Mouse (Mus musculus) intestine, embryonic 14.5 days (tissue): ENCODE data around the gene Pcolce. TPM values are rescaled to one million over a fixed set of nuclear protein-coding genes. Genes with fewer than 3 reads are reported as not detected.
"Not testable (repeated sequence)": the region's sequence is repeated elsewhere in the genome, so short reads cannot be mapped to it uniquely, and the experiment has no call there.

ENCODE experiments used
- ATAC-seq: fragments of 200-750 bp; cut with Nextera tagmentation; replicated peaks from 2 replicates; pipeline ENCODE4 v1.8.0; 2017; ENCODE audit warnings: low read depth, moderate number of reproducible peaks, moderate TSS enrichment, moderate library complexity; ENCODE audit not compliant: low FRiP score, low TSS enrichment
- DNase-seq: peaks from one replicate; pipeline ENCODE4 v3.0.0-alpha.2; 2018; ENCODE audit warnings: low spot score
- H3K27ac ChIP-seq: fragments of 300-500 bp; sonication (generic); 2 replicates; pipeline ENCODE4 v1.5.1; 2014; ENCODE audit warnings: low read depth, mild to moderate bottlenecking, control low read depth
- H3K27me3 ChIP-seq: fragments of 300-500 bp; sonication (generic); replicated peaks from 2 replicates; pipeline ENCODE4 v1.6.1; 2014; ENCODE audit warnings: low read length, control low read depth; ENCODE audit not compliant: control insufficient read depth, insufficient read depth
- H3K36me3 ChIP-seq: fragments of 300-500 bp; sonication (generic); 2 replicates; pipeline ENCODE4 v1.6.1; 2014; ENCODE audit warnings: low read length, control low read depth; ENCODE audit not compliant: control insufficient read depth, insufficient read depth
- H3K4me1 ChIP-seq: fragments of 300-500 bp; sonication (generic); replicated peaks from 2 replicates; pipeline ENCODE4 v1.6.1; 2014; ENCODE audit warnings: low read length, control low read depth, mixed read lengths; ENCODE audit not compliant: control insufficient read depth, insufficient read depth
- H3K4me2 ChIP-seq: fragments of 300-500 bp; sonication (generic); 2 replicates; pipeline ENCODE4 v1.6.1; 2014; ENCODE audit warnings: low read length
- H3K4me3 ChIP-seq: fragments of 300-500 bp; sonication (generic); 2 replicates; pipeline ENCODE4 v1.5.1; 2014; ENCODE audit warnings: low read depth, low read length, control low read depth, mixed read lengths
- H3K9ac ChIP-seq: fragments of 300-500 bp; sonication (generic); 2 replicates; pipeline ENCODE4 v1.6.1; 2014; ENCODE audit warnings: mild to moderate bottlenecking, low read length
- H3K9me3 ChIP-seq: fragments of 300-500 bp; sonication (generic); 2 replicates; pipeline ENCODE4 v1.6.1; 2016; ENCODE audit warnings: low read length, control low read depth; ENCODE audit not compliant: control insufficient read depth
- WGBS: fragments of 180-500 bp; shearing (Covaris S2); extraction: QIAGEN DNeasy Blood & Tissue Kit; methylation state at CpG from one replicate; pipeline ENCODE4 v1.1.7; 2014; 5-methylcytosine and 5-hydroxymethylcytosine counted together
- polyA plus RNA-seq: library from polyadenylated mRNA; unstranded; fragments of >200 nt; fragmentation: Nextera tagmentation; extraction: Ambion mirVana; gene quantifications from 2 replicates; pipeline ENCODE4 v1.2.1, GENCODE M21; 2014

The Pcolce gene
- polyA plus RNA-seq, 1 experiment from 2014 or later = 112 TPM

DNA sequence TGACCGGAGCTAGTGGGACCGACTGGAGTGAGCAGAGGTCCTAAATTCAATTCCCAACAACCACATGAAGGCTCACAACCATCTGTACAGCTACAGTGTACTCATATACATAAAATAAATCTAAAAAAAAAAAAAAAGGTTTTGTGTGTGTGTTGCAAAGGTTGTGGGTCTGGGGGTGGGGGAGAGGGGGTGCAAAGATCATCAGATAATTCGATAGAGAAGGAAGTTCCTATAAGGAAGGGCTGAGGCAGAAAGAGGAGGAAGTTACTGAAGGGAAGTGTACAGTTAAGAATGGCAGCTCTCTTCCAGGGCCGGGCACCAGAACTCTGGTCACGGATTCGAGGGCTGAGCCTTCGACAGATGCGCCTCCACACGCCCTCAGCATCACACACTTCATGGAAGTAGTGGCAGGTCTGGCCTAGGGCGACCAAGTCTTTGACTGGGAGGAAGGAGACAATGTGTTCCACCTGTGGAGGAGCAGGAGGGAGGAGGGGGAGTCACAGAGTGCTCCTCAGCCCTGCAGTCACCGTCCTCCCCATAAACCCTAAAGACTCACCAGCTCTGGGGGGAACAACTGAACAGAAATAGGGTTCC is 10.4 kb upstream of the Pcolce start:
- Histone ChIP-seq H3K4me3 (no peak overlapping the region), H3K4me2 (no peak overlapping the region), H3K27me3 (no peaks in the 10 kb centered on the region), H3K9me3 (no peaks in the 10 kb centered on the region), H3K36me3 (no peaks in the 10 kb centered on the region), H3K27ac (no peak overlapping the region), H3K4me1 (peaks cover 8% of the 10 kb centered on the region), H3K9ac (no peak overlapping the region)
- 78% methylated on average over 11 of the region's 11 CpGs for WGBS
- ATAC-seq (no peak), DNase-seq (no peak)

DNA sequence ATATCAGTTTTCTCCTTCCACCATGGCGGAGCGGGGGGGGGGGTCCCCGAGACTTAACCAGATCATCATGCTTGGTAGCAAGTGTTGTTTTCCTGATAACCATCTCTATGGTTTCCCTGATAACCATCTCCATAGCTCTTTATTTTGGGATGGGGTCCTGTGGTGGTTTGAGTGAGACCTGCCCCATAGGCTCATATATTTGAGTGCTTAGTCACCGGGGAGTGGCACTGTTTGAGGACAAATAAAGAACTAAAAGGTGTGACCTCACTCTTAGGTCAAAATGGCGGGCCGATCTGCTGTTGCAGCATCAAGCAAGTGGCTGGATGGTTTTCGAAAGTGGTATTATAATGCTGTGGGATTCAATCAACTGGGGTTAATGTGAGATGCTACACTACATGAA is 1.8 kb upstream of the Pcolce start:
- Histone ChIP-seq H3K9me3 (no peaks in the 10 kb centered on the region), H3K4me1 (peaks cover 27% of the 10 kb centered on the region), H3K4me3 (no peak overlapping the region), H3K27ac (no peak overlapping the region), H3K9ac (no peak overlapping the region), H3K4me2 (no peak overlapping the region), H3K27me3 (no peaks in the 10 kb centered on the region), H3K36me3 (no peaks in the 10 kb centered on the region)
- 84% methylated on average over 7 of the region's 7 CpGs for WGBS
- no peak for DNase-seq
- no peak for ATAC-seq

DNA sequence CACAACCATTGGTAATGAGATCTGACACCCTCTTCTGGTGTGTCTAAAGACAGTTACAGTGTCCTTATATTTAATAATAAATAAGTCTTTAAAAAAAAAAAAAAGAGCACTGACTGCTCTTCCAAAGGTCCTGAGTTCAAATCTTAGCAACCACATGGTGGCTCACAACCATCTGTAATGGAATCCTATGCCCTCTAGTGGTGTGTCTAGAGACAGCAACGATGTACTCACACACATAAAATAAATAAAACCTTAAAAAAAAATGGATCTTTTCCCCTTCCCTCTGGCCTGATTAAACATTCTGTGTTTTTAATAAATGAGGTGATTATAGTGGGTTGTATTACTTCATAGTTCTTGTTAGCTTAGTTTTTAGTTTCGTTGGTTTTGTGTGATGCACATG is 1.3 kb upstream of the Pcolce start:
- H3K27ac ChIP-seq, H3K27me3 ChIP-seq, H3K9ac ChIP-seq, DNase-seq, H3K36me3 ChIP-seq, ATAC-seq, H3K9me3 ChIP-seq, H3K4me3 ChIP-seq, H3K4me2 ChIP-seq: not testable (repeated sequence)
- H3K4me1 ChIP-seq = peaks cover 30% of the 10 kb centered on the region
- WGBS = 92% methylated on average over 2 of the region's 2 CpGs

DNA sequence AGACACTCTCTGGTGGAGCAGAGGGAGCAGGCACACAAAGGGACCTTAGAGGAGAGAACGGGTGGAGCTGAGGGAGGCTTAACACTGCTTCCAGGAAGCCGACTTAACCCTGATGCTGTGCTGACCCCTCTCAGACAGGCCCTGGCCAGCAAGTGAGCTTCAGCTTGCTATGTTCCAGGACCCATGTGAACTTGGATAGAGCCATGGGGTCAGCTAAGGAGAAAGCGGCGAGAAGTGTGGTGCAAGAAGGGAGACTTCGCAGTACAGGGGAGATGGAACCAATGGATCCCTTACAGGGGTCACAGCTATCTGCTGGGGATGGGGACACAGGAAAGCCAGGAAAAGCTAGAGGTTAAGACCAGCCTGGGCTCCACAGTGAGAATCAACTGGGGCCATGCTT is 508 bp downstream of the Pcolce start:
- Histone ChIP-seq H3K27ac (no peak overlapping the region; the same call in 1 of the 2 replicates), H3K9me3 (no peaks in the 10 kb centered on the region), H3K27me3 (no peaks in the 10 kb centered on the region), H3K9ac (no peak overlapping the region), H3K4me1 (peaks cover 49% of the 10 kb centered on the region), H3K4me2 (no peak overlapping the region), H3K4me3 (no peak overlapping the region), H3K36me3 (no peaks in the 10 kb centered on the region)
- 71% methylated on average over 5 of the region's 5 CpGs for WGBS
- DNase-seq (no peak), ATAC-seq (no peak)

DNA sequence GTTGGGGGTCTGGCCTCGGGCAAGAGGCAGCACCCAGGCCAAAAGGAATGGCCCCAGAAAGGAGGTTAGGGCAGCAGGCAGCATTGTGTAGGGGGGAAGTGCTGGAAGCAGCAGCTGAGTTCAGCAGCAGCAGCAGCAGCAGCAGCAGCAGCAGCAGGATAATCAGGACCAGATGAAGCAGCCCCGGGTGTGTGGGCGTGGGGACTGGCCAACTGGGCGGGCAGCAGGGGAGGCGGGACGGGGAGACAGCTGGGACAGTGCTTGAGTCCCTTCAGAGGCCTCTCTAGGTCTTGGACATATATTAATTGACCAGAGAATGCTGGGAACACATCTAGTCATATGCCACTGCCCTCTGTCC is 2.4 kb downstream of the Pcolce start:
- H3K36me3 ChIP-seq = peaks cover 10% of the 10 kb centered on the region
- 9% methylated on average over 6 of the region's 6 CpGs for WGBS
- peak overlapping the region; percentile 83 for H3K27ac ChIP-seq
- ATAC-seq (no peak), DNase-seq (no peak)
- peaks cover 52% of the 10 kb centered on the region for H3K4me1 ChIP-seq
- H3K4me2 ChIP-seq = peak overlapping the region; percentile 56
- no peaks in the 10 kb centered on the region for H3K9me3 ChIP-seq
- peak overlapping the region; percentile 33 for H3K9ac ChIP-seq
- H3K27me3 ChIP-seq = no peaks in the 10 kb centered on the region
- peak overlapping the region; percentile 29 for H3K4me3 ChIP-seq

DNA sequence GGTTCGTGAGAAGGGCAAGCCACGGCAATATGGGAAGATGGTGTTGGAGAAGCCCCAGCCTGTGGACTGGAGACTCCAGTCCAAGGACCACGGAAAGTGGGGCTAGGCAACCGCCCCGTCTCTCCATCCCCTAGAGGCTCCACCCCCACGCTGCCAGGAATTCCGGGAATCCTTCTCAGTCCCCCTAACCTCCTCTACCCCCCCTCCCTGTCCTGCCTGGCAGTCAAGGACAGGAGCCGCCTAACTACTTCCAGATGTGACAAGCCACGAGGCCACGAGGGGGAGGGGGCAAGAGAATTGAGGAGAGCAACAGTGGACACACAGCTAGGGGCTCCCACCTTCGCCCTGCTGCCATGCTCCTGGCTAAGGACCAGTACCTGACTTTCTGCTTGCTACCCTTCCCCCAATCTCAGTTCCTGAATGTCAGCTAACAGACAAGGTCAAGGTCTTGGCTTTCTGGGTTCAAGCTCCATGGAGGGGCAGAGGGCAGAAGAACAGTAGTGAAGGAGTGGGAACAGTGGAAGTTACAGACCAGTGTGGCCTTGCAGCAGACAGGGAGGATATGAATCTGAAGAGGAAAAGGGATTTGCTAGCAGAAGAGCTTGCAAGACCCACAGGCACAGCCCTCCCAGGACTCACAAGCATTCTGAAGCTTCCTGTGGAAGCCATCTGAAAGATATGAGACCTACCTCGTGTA is 2.9 kb downstream of the Pcolce start:
- Histone ChIP-seq H3K4me2 (peak overlapping the region; percentile 56), H3K27me3 (no peaks in the 10 kb centered on the region), H3K4me3 (peak overlapping the region; percentile 29), H3K9ac (peak overlapping the region; percentile 33), H3K4me1 (peaks cover 52% of the 10 kb centered on the region), H3K36me3 (peaks cover 10% of the 10 kb centered on the region), H3K9me3 (no peaks in the 10 kb centered on the region), H3K27ac (peak overlapping the region; percentile 83)
- DNase-seq = peak; percentile 76
- 5% methylated on average over 12 of the region's 12 CpGs for WGBS
- 0 out of 2 replicates have a peak, but pooled peaks have one; percentile 9 for ATAC-seq

DNA sequence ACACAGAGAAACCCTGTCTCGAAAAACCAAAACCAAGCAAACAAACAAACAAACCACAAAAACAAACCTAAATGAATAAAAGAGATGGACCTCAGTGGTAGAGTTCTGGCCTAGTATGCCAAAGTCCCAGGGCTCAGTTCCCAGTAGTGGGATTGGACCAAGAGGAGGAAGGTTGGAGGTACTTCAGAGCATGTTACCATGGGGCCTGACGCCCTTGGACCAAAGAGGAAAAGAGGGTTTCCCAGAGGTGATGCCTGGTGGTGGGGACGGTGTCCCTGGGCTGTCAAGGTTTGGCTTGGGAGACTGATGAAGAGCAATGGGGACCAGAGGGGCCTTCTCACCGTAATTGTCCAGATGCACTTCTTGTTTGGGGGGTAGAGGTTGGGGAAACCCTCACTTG is 3.5 kb downstream of the Pcolce start:
- Histone ChIP-seq H3K4me2 (peak overlapping the region; percentile 56), H3K36me3 (peaks cover 14% of the 10 kb centered on the region), H3K27ac (peak overlapping the region; percentile 83; the same call in 1 of the 2 replicates), H3K4me1 (peaks cover 52% of the 10 kb centered on the region), H3K9ac (0 out of 2 replicates have a peak overlapping the region, but pooled peaks have one; percentile 17), H3K27me3 (no peaks in the 10 kb centered on the region), H3K4me3 (peak overlapping the region; percentile 29), H3K9me3 (no peaks in the 10 kb centered on the region)
- DNase-seq (no peak), ATAC-seq (no peak)
- 55% methylated on average over 4 of the region's 4 CpGs for WGBS

DNA sequence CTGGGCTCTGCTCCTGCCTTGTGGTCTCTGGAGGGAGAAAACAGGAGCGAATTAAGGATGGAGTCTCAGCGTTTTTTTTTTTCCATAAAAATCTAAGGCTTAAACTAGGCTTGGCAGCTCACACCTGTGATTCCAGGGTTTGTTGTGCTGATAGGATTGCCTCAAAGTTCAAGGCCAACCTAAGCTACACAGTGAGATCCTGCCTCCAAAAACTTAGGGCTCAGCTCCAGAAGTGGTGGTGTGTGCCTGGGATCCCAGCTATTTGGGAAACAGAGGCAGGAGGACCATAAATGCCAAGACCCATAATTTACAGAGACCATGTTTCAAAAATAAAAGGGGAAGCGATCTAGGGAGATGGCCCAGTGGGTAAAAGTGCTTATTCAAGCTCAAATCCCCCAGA is 4.3 kb downstream of the Pcolce start:
- Histone ChIP-seq H3K36me3 (peaks cover 17% of the 10 kb centered on the region), H3K4me2 (peak overlapping the region; percentile 56; the same call in 1 of the 2 replicates), H3K9ac (no peak overlapping the region), H3K4me3 (no peak overlapping the region), H3K4me1 (peaks cover 52% of the 10 kb centered on the region), H3K27ac (no peak overlapping the region), H3K9me3 (no peaks in the 10 kb centered on the region), H3K27me3 (no peaks in the 10 kb centered on the region)
- WGBS = 61% methylated on average over 3 of the region's 3 CpGs
- DNase-seq (no peak), ATAC-seq (no peak)
